Mouse (Mus musculus): ENCODE results near the gene Nmt1. TPM values are rescaled to one million over a fixed set of nuclear protein-coding genes. Genes with fewer than 3 reads are reported as not detected.

Gene Nmt1
- polyA plus RNA-seq, 1 experiment = 91.1 TPM

DNA sequence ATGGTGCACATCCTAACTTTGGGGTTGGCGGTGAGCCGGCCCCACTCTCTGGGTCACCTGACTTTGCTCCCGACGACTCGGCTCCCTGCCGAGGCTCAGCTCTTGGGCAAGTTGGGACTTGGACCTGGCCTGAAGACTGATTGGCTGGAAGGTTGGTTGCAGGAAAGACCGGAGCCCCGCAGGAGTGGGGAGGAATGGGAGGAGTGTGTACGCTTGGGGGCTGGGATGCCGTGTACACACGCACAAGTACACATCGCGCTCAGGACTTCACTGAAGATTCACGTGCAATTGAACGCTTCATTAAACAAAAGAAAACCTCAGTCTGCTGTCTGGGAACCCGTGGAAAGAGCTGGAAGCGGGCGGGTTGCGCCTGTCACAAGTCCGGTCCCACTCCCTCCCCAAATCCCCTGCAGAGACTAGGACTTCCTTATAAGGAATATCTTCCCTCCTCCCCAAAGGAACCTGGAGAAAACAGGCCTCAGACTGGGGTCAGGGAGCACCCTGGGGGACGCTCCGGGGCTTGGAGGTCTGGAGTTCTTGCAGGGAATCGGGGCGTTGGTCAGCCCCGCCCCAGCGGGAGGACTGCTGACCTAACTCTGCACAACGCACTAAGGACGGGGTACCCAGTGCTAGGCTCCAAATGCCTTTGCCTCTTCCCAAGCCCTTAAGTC lies 84.0 kb downstream of the Nmt1 start:
- TF ChIP-seq POLR2A (IDR thresholded peaks at IDR 0.05; ENCODE audit: low read depth, low read length) = peak; percentile 60
- TF ChIP-seq CTCF (IDR thresholded peaks at IDR 0.05; ENCODE audit: borderline replicate concordance, insufficient read depth, low read length) = no peak
- H3K27ac ChIP-seq (ENCODE audit: insufficient read depth, low read length) = peak overlapping the region; percentile 6

DNA sequence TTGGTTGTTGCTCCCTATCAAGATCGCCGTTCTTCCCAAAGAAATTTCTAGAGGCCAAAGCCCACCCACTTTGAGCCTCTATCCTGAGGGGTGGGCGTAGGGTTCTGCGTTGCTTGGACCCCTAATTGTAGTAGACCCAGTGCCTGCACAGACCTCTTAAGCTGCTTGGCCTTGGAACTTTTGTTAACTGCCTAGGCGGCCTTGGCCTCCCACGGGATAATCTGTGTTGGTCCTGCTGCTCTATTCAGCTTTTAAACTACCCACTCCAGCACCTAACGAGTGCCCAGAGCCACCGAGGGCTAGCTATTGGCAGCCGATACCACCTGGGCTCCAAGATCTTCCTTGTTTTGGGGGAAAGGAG lies 84.5 kb downstream of the Nmt1 start:
- H3K4me3 ChIP-seq (ENCODE audit: insufficient read depth, low read length) = no peak overlapping the region
- no peak overlapping the region for H3K27ac ChIP-seq (ENCODE audit: insufficient read depth, low read length)
- no peaks in the 10 kb centered on the region; the same call in 1 of the 2 replicates for H3K4me1 ChIP-seq (ENCODE audit: control insufficient read depth, insufficient read depth, low read length)
- TF ChIP-seq CTCF (IDR thresholded peaks at IDR 0.05; ENCODE audit: borderline replicate concordance, insufficient read depth, low read length) (no peak), POLR2A (IDR thresholded peaks at IDR 0.05; ENCODE audit: low read depth, low read length) (no peak)

More for the DNA sequence above, 84.0 kb downstream of the Nmt1 start:
- Histone ChIP-seq H3K4me3 (ENCODE audit: insufficient read depth, low read length) (no peak overlapping the region), H3K4me1 (ENCODE audit: control insufficient read depth, insufficient read depth, low read length) (no peaks in the 10 kb centered on the region; the same call in 1 of the 2 replicates)

DNA sequence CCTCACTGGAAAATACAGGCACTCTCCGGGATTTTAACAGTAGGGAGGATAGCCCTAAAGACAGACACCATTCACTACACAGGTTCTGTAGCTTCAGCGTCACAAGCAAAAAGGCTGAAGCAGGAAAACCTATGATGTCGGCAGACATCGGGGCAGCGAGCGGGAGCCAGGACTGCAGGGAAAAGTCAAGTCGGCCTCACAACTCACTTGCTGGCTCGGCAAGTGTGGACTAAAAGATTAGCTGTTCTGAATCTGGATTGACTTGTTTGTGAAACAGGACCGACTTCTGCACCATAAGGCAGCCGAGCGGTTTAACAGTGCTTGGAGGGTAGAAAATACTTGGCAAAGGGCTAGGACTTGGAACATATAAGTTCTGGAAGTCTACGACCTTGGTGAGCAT lies 85.0 kb downstream of the Nmt1 start:
- no peak overlapping the region for H3K27ac ChIP-seq (ENCODE audit: insufficient read depth, low read length)
- no peak overlapping the region for H3K4me3 ChIP-seq (ENCODE audit: insufficient read depth, low read length)
- TF ChIP-seq POLR2A (IDR thresholded peaks at IDR 0.05; ENCODE audit: low read depth, low read length) (no peak), CTCF (IDR thresholded peaks at IDR 0.05; ENCODE audit: borderline replicate concordance, insufficient read depth, low read length) (no peak)
- no peaks in the 10 kb centered on the region; the same call in 1 of the 2 replicates for H3K4me1 ChIP-seq (ENCODE audit: control insufficient read depth, insufficient read depth, low read length)

DNA sequence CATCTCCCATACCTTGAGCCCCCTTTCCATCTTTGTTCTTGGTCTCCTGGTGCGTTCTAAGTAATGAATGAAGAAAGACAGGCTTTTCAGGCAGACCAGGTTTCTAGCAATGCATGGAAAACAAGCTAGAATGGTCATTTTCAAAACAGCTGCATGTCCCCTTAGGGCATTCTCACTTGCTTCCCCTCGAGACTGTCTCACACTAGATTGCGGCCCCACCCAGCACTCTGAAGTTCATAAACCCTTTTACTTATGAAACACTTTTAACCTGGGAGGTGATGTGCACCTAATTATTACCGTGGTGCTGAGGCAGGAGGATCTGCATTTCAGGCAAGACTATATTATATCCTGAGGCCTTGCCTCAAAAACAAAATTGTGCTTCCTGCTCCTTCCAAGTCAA lies 85.8 kb downstream of the Nmt1 start:
- no peaks in the 10 kb centered on the region; the same call in 1 of the 2 replicates for H3K4me1 ChIP-seq (ENCODE audit: control insufficient read depth, insufficient read depth, low read length)
- H3K4me3 ChIP-seq (ENCODE audit: insufficient read depth, low read length) = no peak overlapping the region
- no peak for TF ChIP-seq CTCF (IDR thresholded peaks at IDR 0.05; ENCODE audit: borderline replicate concordance, insufficient read depth, low read length)
- 0 out of 2 replicates have a peak, but pooled peaks have one; percentile 19 for TF ChIP-seq POLR2A (IDR thresholded peaks at IDR 0.05; ENCODE audit: low read depth, low read length)
- no peak overlapping the region for H3K27ac ChIP-seq (ENCODE audit: insufficient read depth, low read length)

DNA sequence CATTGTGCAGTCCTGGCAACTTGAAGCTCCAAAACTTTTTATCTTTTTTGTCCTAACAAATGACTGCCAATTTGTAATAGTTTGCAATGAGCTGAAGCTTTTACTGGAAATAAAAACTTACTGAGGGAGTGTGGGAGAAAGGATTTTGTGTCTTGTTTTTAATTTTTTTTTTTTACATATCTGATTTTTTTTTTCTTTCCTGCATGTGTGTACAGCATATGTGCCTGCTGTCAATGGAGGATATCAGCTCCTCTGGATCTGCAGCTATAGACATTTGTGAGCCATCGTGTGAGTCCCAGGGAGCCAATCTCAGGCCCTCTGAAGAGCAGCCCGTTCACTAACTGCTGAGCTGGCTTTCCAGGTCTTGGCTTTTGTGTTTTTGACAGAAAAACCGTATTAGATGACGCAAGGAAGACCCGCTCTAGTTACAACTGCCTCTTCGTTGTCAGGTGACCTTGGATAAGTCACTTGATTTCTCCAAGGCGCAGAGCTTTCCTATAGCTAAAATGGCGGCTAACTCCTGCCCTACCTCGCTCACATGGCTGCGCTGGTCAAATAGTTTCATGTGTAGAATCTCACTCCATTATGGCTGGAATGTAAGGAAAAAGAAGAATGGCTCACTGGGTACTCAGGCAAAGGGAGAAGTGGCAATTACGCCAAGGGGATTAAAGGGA lies 86.4 kb downstream of the Nmt1 start:
- H3K4me3 ChIP-seq (ENCODE audit: insufficient read depth, low read length) = peak overlapping the region; percentile 55
- H3K27ac ChIP-seq (ENCODE audit: insufficient read depth, low read length) = no peak overlapping the region
- no peaks in the 10 kb centered on the region; the same call in 1 of the 2 replicates for H3K4me1 ChIP-seq (ENCODE audit: control insufficient read depth, insufficient read depth, low read length)
- TF ChIP-seq CTCF (IDR thresholded peaks at IDR 0.05; ENCODE audit: borderline replicate concordance, insufficient read depth, low read length) = no peak
- no peak for TF ChIP-seq POLR2A (IDR thresholded peaks at IDR 0.05; ENCODE audit: low read depth, low read length)

DNA sequence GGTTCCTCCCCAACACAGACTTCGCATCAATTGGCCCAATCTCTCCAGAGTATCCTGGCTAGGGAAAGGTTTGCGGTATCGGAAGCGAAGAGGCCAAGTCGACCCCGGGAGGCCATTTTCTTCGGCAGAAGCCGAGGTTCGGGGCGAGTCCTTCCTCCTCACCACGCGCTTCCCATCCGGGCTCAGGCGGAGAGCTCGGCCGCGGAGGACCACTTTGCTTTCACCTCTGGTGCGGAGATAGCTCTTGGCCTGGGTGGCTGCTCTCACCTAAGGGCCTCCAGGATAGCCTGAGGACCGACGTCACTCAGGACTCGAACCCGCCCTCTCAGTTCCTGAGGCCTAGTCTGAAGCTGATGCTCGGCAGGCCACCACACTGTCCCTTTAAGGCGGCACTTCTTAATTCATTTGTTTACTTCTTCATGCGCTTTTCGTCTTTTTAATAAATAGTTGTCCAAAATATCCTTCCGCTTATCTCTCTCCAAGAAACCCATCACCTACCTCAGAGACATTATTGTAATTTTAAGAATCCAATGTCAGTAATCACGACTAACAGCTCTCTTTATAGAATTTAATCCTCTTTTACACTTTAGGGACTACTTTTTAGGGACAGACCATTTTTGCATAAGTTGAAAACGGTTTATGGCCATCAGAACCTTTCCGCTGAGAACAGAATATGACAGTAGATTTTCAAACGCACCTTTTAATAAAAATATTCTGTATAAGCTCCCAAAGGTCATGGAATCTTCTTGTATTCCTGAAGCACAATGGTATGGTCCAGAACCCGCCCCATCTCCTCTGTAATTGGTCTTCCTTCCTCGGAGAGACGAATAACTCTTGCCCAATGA lies 87.4 kb downstream of the Nmt1 start:
- TF ChIP-seq POLR2A (IDR thresholded peaks at IDR 0.05; ENCODE audit: low read depth, low read length) (peak; percentile 79), CTCF (IDR thresholded peaks at IDR 0.05; ENCODE audit: borderline replicate concordance, insufficient read depth, low read length) (no peak)
- Histone ChIP-seq H3K27ac (ENCODE audit: insufficient read depth, low read length) (peak overlapping the region; percentile 76), H3K4me1 (ENCODE audit: control insufficient read depth, insufficient read depth, low read length) (no peaks in the 10 kb centered on the region; the same call in 1 of the 2 replicates), H3K4me3 (ENCODE audit: insufficient read depth, low read length) (peak overlapping the region; percentile 55)

DNA sequence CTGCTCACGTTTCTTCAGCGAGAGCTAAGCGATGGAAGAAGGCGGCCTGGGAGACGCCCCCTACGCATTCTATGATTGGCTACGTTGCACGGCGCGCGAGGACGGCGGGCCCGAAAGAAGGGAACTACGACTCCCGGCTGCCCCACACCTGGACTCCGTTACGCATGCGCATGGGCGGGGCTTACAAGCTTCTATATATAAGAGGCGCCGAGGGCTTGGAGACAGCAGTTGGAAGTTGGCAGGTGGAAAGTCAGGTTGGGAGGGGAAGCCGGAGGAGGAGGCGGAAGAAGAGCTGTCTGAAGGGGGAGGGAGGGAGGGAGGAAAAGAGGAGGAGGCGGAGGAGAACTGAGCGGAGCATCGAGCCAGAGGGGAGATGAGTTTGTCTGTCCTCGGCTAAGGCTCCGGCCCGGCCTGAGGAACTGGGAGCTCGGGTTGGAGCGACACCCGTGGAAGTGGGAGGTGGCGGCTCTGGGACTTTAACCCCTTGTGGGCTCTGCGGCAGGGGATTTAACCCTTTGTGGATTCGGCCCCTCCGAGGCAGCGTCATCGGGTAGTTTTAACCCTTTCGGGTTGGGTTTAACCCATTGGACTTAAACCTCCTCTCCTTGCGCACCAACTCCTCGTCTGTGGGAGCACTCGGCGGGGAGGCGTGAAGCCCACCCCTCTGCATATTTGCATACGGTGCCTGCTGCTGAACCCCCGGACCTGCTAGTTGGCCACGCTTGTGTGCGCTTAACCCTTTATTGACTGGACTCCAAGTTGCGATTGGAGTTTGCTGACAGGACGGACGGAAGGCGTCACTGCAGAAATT lies 88.2 kb downstream of the Nmt1 start, which contains the start of gene Hexim1:
Gene Hexim1 (plus strand): TSS at position 224 of the 811 bp plus-strand sequence.
- H3K4me1 ChIP-seq (ENCODE audit: control insufficient read depth, insufficient read depth, low read length) = no peaks in the 10 kb centered on the region; the same call in 1 of the 2 replicates
- TF ChIP-seq CTCF (IDR thresholded peaks at IDR 0.05; ENCODE audit: borderline replicate concordance, insufficient read depth, low read length) (no peak), POLR2A (IDR thresholded peaks at IDR 0.05; ENCODE audit: low read depth, low read length) (peak; percentile 99)
- peak within 1 kb of the TSS; percentile 72 for H3K4me3 ChIP-seq (ENCODE audit: insufficient read depth, low read length)
- peak within 1 kb of the TSS; percentile 76 for H3K27ac ChIP-seq (ENCODE audit: insufficient read depth, low read length)

DNA sequence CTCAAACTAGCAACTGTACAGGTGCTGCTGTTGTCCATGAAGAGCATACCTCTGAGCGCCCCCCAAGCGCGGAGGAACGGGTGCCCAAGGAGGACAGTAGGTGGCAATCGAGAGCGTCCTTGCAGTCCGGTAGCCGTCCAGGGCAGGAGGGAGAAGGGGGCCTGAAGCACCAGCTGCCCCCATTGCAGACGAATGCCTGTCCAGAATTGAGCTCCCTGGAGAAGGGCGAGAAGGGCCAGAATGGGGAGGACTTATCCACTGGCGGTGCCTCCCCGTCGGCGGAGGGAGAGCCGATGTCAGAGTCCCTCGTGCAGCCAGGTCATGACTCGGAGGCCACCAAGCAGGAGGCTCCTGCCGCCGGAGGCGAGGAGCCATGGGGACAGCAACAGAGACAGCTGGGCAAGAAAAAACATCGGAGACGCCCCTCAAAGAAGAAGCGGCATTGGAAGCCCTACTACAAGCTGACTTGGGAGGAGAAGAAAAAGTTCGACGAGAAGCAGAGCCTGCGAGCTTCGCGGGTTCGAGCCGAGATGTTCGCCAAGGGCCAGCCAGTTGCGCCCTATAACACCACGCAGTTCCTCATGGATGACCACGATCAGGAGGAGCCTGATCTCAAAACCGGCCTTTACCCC lies 89.1 kb downstream of the Nmt1 start:
- Histone ChIP-seq H3K27ac (ENCODE audit: insufficient read depth, low read length) (peak overlapping the region; percentile 17; the same call in 1 of the 2 replicates), H3K4me3 (ENCODE audit: insufficient read depth, low read length) (peak overlapping the region; percentile 72), H3K4me1 (ENCODE audit: control insufficient read depth, insufficient read depth, low read length) (no peaks in the 10 kb centered on the region; the same call in 1 of the 2 replicates)
- peak; percentile 88 for TF ChIP-seq CTCF (IDR thresholded peaks at IDR 0.05; ENCODE audit: borderline replicate concordance, insufficient read depth, low read length)
- TF ChIP-seq POLR2A (IDR thresholded peaks at IDR 0.05; ENCODE audit: low read depth, low read length) = no peak

All from embryonic fibroblast, embryonic 13.5 days (primary cell).